ENCODE assay signal across 9 mouse cellular contexts in genomic region chr2:166080967-166081750, GRCm38 (mm10).
DNase-seq lines count a peak whose midpoint lies in the region; ATAC-seq lines count a peak whose summit lies in the region.
"Had no signal": no experiment of that assay in that cellular context is flagged by ENCODE, and none has a peak within 500 bp of the region (broad histone marks: within the 10 kb centered on the region; RNA-seq: fewer than 3 reads in every experiment).

No protein-coding gene starts in this region.

- peaks cover 16% of the 10 kb centered on the region for H3K4me1 ChIP-seq in neural tube, embryonic 13.5 days (replicated peaks)
- H3K4me1 ChIP-seq in heart, embryonic 14.5 days (ENCODE audit: control insufficient read depth in 2 of 2, insufficient read depth in 2 of 2, low read length in 2 of 2), result peaks cover 23 to 47% of the 10 kb centered on the region in 2 experiments
- H3K4me1 ChIP-seq in limb, embryonic 10.5 days, result peaks cover 6% of the 10 kb centered on the region; the same call in 1 of the 2 replicates

- no peak overlapping the region for H3K4me2 ChIP-seq in neural tube, embryonic 13.5 days
- H3K4me2 ChIP-seq in heart, embryonic 14.5 days (ENCODE audit: low read length), result peak overlapping the region; percentile 70
- H3K4me2 ChIP-seq: neural tube, embryonic 12.5 days had no signal

- no peak overlapping the region for H3K4me3 ChIP-seq in neural tube, embryonic 13.5 days
- peak overlapping the region; percentile 40 to 46 for H3K4me3 ChIP-seq in heart, embryonic 14.5 days (ENCODE audit: control insufficient read depth in 1 of 2, insufficient read depth in 1 of 2, low read depth in 1 of 2, low read length in 2 of 2)
- no peak overlapping the region for H3K4me3 ChIP-seq in limb, embryonic 10.5 days
- H3K4me3 ChIP-seq: neural tube, embryonic 12.5 days had no signal

- WGBS in neural tube, embryonic 13.5 days, result 84% methylated on average over 21 of the region's 21 CpGs
- WGBS in heart, embryonic 14.5 days, result 49% methylated on average over 21 of the region's 21 CpGs
- WGBS in limb, embryonic 10.5 days, result 90% methylated on average over 21 of the region's 21 CpGs

- H3K36me3 ChIP-seq in neural tube, embryonic 13.5 days, result peaks cover 54% of the 10 kb centered on the region
- peaks cover 66% of the 10 kb centered on the region for H3K36me3 ChIP-seq in heart, embryonic 14.5 days (ENCODE audit: control insufficient read depth, insufficient read depth, low read length)
- H3K36me3 ChIP-seq in limb, embryonic 10.5 days, result peaks cover 99% of the 10 kb centered on the region

- H3K27me3 ChIP-seq in neural tube, embryonic 13.5 days, result no peaks in the 10 kb centered on the region
- no peaks in the 10 kb centered on the region for H3K27me3 ChIP-seq in heart, embryonic 14.5 days (ENCODE audit: control insufficient read depth, insufficient read depth, low read length)
- H3K27me3 ChIP-seq in limb, embryonic 10.5 days (ENCODE audit: low read depth, poor library complexity, severe bottlenecking), result no peaks in the 10 kb centered on the region
- H3K27me3 ChIP-seq: neural tube, embryonic 12.5 days had no signal

- DNase-seq in neural tube, embryonic 10.5 days (ENCODE audit: extremely low spot score, low spot score), result no peak
- DNase-seq in limb, embryonic 10.5 days (ENCODE audit: low spot score), result no peak
- DNase-seq in thymus, postnatal 4 days, result no peak
- DNase-seq in thymus, postnatal 10 days (ENCODE audit: low spot score in 2 of 2), result no peak
- no peak for DNase-seq in cerebellum, postnatal 14 days
- DNase-seq in spleen, postnatal 4 days (ENCODE audit: low spot score in 2 of 2), result no peak

- no peaks in the 10 kb centered on the region for H3K9me3 ChIP-seq in neural tube, embryonic 13.5 days
- H3K9me3 ChIP-seq in heart, embryonic 14.5 days (ENCODE audit: control insufficient read depth, low read length), result no peaks in the 10 kb centered on the region
- H3K9me3 ChIP-seq in limb, embryonic 10.5 days (replicated peaks), result no peaks in the 10 kb centered on the region
- H3K9me3 ChIP-seq: neural tube, embryonic 12.5 days had no signal

- 0 out of 2 replicates have a peak, but pooled peaks have one; percentile 16 for ATAC-seq in neural tube, embryonic 13.5 days (ENCODE audit: low read depth)
- ATAC-seq in heart, embryonic 14.5 days (ENCODE audit: insufficient number of reproducible peaks, insufficient read depth, low FRiP score, low read depth), result peak; percentile 82

- no peak overlapping the region for H3K27ac ChIP-seq in neural tube, embryonic 13.5 days (replicated peaks)
- H3K27ac ChIP-seq in heart, embryonic 14.5 days (replicated peaks in 1 of 2; ENCODE audit: control insufficient read depth in 1 of 2, insufficient read depth in 1 of 2, low read depth in 2 of 2, low read length in 2 of 2), result peak overlapping the region; percentile 98 to 99
- H3K27ac ChIP-seq in limb, embryonic 10.5 days, result peak overlapping the region; percentile 26; the same call in 1 of the 2 replicates
- H3K27ac ChIP-seq: neural tube, embryonic 12.5 days had no signal

- H3K9ac ChIP-seq in neural tube, embryonic 13.5 days, result no peak overlapping the region
- H3K9ac ChIP-seq in heart, embryonic 14.5 days (ENCODE audit: low read length), result peak overlapping the region; percentile 83
- H3K9ac ChIP-seq: neural tube, embryonic 12.5 days had no signal

Comparison
In these comparisons a context has a peak if more than half of its experiments do, and no peak if none do; other contexts are left out.
1. H3K4me3 ChIP-seq: peak in heart, embryonic 14.5 days (2 of 2); none in neural tube, embryonic 13.5 days (single experiment) and limb, embryonic 10.5 days (single experiment).